Mouse (Mus musculus) small intestine, adult 2 months (tissue): ENCODE data around the gene Mylk3.

Experiments used
- CTCF ChIP-seq: fragments of 200-500 bp; IDR thresholded peaks from 2 replicates; pipeline ENCODE4 v1.5.1; 2012; ENCODE audit warnings: low read depth, mild to moderate bottlenecking, control low read depth, inconsistent platforms, low read length, moderate library complexity, mixed read lengths; ENCODE audit not compliant: insufficient replicate concordance, insufficient read length; ENCODE audit errors: extremely low read depth
- POLR2A ChIP-seq: fragments of 200-500 bp; IDR thresholded peaks from 2 replicates; pipeline ENCODE4 v1.6.1; 2012; ENCODE audit warnings: low read depth, mild to moderate bottlenecking, control low read depth, inconsistent platforms, low read length, moderate library complexity

DNA sequence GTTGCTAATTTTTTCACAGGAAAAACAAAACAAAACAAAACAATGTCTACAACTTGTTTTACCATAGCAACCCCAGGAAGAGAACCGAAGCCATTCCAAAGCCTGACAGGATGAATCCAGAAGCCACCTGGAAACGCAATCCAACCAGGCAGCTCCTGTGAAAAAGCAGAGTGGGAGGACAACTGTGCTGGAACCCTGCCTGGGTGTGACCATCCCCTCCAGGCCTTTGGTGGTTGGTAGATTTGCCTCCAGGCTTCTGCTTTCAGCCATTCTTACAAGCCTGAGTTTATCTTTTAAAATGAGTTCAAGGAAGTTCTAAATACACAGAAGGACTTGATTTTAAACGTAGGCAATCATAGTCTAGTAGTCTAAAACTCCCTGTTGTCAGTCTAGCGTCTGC, 4.2 kb downstream of the Mylk3 start:
- TF ChIP-seq POLR2A, result no peak
- TF ChIP-seq CTCF, result no peak
